Mouse (Mus musculus): ENCODE results near the gene Prkaa2. TPM values are rescaled to one million over a fixed set of nuclear protein-coding genes. Genes with fewer than 3 reads are reported as not detected.
A peak's percentile ranks its signal among the peaks of the same experiment; 100 is the strongest.

The Prkaa2 gene
- total RNA-seq, 2 experiments from 2014 or later = 88.8 to 96.3 TPM

- no peak for DNase-seq
- intact Hi-C loops (cut with DNase I; ENCODE audit: low total_unique reads) = no loop called here
These were observed 3.4 kb upstream of the Prkaa2 start for GRCm38 (mm10) chr4:105113042-105113441.

- no peak for DNase-seq
- intact Hi-C loops (cut with DNase I; ENCODE audit: low total_unique reads) = no loop called here
These were observed 2.1 kb upstream of the Prkaa2 start for GRCm38 (mm10) chr4:105111770-105112169.

- DNase-seq = no peak
- intact Hi-C loops (cut with DNase I; ENCODE audit: low total_unique reads) = no loop called here
These were observed 970 bp upstream of the Prkaa2 start for GRCm38 (mm10) chr4:105110684-105111035.

DNA sequence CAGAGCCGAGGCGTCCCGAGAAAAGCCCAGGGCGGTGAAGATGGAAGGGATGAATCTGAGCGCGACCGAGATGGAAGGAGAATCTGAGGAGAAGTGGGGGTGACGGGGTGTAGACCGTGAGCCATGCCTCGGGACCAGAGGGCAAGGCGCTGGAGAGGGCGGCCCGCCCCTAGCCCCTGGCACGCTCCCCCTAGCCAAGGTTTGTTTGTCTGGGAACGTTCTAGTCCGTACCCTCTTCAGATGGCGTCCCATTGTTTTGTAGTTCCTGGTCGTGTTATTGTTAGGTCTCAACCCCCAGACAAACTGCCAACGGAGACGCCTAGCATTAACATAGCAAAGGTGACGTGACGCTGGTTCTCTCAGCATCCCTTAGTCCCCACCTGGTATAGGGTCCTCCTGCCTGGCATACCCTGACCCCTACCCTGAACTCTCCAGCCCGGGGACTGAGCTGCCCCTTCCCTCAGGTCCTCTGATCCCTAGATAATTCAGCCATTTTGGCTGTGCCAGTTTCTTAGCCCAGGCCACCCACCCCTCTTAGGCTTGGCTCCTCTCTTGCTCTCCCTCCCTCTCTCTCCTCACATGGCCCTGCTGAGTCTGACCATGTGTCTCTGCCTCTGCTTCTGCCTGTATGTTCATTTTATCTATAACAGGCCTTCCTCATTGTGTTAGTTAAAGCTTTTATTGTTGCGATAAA, 447 bp upstream of the Prkaa2 start:
- DNase-seq = no peak
- intact Hi-C loops (cut with DNase I; ENCODE audit: low total_unique reads) = no loop called here

DNA sequence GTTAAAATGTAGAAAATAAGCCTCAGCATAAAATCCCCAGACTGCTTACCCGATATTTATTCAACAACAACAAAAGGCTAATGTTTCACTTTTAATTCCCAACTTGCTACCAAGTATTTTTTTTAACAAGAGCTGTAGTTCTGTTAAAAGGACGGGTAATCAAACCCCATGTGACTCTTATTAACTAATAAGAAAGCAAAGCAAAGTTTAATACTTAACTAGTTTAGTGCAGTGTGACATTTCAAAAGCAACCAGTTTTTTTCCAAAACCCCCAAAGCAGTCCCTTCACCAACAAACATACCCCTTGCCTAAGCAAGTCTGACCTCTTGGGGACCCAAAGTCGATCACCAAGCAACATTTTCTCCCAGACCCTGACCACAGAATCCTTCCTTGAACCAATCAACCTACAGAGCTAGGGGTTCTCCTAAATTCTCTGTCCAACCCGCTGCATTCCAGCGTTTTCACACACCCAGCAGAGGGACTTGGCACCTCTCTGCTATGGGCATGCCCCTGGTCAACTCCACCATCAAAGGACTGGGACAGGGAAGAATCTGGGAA, 970 bp downstream of the Prkaa2 start:
- DNase-seq = no peak
- intact Hi-C loops (cut with DNase I; ENCODE audit: low total_unique reads) = no loop called here

DNA sequence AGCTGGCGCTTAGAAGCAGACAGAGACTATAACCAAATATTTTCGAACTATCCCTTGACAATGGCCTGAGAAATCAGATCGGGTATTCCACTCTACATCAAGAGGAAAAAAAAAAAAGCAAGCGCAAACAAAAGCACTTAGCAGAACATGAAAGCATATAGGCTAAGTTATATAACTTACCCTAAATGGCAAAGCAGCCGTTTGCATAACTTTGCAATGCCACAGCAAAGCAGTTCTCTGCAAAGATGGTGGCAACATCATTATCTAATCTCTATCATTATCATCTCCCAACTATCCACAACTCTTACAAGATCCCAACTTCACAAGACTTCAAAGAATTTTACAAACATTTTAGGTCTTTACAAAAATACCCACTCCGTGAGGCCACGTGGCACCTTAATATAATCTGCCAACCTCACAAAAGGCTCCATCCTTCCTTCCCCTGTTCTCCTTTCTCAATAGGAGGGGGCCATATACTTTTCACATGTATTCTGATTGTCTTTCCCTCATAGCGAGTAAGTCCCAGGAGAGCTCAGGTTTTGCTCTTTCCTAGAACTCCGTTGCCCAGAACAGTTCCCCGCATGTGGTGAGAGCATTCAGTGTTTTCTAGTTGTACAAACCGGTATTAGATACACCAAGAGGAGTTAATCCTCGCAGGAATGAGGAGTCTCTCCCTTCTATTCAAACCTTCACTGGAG, 1.6 kb downstream of the Prkaa2 start:
- no peak for DNase-seq
- intact Hi-C loops (cut with DNase I; ENCODE audit: low total_unique reads) = no loop called here

- intact Hi-C loops (cut with DNase I; ENCODE audit: low total_unique reads) = no loop called here
- no peak for DNase-seq
These were observed 5.4 kb downstream of the Prkaa2 start for GRCm38 (mm10) chr4:105104099-105104872.

DNA sequence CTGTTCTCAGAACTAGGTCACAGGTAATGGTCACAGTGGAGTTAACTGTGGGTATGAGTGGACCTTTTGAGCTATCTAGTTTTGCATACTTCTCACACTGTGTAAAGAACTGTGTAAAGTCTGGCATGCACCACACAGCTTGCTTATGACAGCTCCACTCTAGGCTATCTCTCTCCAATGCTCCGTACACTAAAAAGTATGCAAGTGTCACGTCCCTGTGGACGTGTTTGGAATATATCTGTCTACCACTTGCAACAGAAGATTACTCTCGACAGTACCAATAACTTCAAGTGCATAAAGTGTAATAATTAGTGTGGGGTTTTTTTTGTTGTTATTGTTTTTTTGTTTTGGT, 8.4 kb downstream of the Prkaa2 start:
- DNase-seq = no peak
- intact Hi-C loops (cut with DNase I; ENCODE audit: low total_unique reads) = no loop called here

- intact Hi-C loops (cut with DNase I; ENCODE audit: low total_unique reads) = no loop called here
- DNase-seq = peak; percentile 15
These were observed 9.0 kb downstream of the Prkaa2 start for GRCm38 (mm10) chr4:105100508-105101336.

DNA sequence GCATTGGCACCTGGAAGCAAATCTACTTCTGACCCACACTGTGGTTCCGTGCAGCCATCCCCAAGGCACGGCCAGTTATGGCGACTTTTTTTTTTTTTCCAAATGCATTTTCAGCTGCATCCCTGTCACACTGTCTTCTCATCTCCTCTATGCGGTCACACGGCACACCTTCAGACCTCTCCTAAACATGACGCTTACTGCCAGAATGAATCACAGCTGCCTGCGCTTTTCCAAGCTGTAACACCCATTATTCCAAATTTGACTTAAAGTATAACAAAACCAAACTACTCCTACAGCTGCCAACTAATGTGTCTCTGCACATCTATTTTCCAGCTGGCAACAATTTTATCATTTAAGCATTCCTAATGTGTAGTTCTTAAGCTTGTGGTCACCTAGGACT, 11.0 kb downstream of the Prkaa2 start:
- intact Hi-C loops (cut with DNase I; ENCODE audit: low total_unique reads) = no loop called here
- DNase-seq = no peak

GRCm38 (mm10) chr4:105098158-105098557, 11.5 kb downstream of the Prkaa2 start:
- intact Hi-C loops (cut with DNase I; ENCODE audit: low total_unique reads) = no loop called here
- DNase-seq = no peak

DNA sequence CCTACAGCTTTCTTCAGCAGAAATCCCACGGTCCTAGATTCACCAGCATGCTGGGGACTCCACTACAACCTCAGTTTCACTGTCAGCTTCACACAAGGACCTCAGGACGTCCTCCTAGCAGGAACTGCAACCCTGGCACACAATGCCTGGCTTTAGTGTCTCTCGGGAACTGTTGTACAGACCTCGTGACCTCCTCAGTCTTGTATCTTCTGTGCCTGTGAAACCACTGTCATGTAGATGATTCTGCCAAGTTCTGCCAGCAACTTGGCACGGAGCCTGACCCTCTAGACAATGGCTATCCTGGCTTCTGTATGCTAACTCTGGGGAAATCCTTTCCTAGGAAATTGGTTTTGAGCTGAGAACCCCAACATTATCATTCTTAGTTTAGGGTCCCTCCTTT, 14.4 kb downstream of the Prkaa2 start:
- intact Hi-C loops (cut with DNase I; ENCODE audit: low total_unique reads) = no loop called here
- no peak for DNase-seq

DNA sequence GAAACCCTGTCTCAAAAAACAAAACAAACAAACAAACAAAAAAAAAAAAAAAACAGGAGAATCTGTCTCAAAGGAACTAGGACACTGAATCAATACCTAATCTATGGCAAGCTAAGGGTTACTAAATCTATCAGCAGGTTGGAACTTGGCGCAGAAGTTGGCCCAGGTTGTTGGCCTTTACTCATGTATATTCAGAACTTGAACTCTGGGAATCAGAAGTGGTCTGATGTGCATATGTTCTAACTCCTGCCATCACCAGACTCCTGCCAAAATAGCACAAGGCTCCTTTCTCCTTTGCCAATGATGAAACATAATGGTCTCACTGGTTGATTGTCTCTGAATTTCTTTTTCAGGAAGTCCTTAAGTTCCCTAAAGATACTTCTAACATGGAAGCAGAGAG, 15.7 kb downstream of the Prkaa2 start:
- no peak for DNase-seq
- intact Hi-C loops (cut with DNase I; ENCODE audit: low total_unique reads) = no loop called here

- intact Hi-C loops (cut with DNase I; ENCODE audit: low total_unique reads) = no loop called here
- DNase-seq = no peak
These were observed 19.3 kb downstream of the Prkaa2 start for GRCm38 (mm10) chr4:105090417-105090816.

DNA sequence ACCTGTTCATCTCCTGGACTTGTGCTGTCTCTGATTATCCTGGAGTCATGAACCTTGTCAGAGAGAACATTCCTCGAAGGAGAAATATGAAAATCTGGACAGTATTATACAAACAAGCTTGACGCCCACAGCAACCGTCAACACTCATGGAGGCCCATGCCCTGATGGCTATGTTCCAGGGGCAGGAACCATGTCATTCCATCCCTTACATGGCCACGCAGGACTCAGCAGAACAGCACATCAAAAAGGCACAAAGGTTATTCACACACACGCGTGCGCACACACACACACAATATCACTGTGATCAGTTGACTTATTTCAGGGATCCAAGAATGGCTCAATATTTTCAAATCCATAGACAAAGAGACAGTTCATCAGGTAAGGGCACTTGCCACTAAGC, 20.3 kb downstream of the Prkaa2 start:
- intact Hi-C loops (cut with DNase I; ENCODE audit: low total_unique reads) = no loop called here
- no peak for DNase-seq

DNA sequence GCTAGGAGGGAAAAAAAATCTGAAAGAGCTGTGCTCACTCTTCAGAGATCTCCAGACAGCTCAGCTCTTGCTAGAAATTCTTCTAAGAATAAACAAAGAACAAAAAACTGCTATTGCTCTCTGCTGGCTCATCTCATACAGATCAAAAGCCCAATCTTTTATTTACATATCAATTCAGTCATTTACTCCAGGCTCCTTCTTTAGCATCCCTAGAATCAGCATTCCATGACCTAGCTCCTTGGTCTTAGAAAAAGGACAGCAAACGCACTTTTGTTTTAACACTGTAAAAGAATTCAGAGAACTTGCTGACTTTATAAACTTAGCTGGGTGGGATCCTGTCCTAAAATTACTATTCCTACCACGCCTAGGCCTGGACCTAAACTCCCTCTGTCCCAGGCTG, 21.0 kb downstream of the Prkaa2 start:
- intact Hi-C loops (cut with DNase I; ENCODE audit: low total_unique reads) = no loop called here
- no peak for DNase-seq

DNA sequence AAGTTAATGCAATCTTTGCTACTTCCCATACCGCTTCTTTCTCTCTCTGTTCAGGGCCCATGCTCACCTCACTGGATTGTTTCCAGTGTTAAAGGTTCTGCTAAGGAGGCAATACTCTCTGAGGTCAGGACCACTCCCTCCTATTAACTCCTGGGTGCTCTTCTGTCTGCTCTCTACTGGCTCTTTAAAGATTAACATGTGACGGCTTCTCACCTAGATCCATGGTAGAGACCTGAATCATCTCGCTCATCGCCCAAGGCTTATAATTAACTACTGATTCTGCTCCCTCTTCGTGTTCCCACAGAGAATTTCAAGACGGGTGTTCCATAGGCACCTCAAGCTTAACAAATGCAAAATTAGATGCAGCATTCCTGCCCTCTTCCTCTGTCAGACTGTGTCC, 33.5 kb downstream of the Prkaa2 start:
- intact Hi-C loops (cut with DNase I; ENCODE audit: low total_unique reads) = no loop called here
- no peak for DNase-seq

GRCm38 (mm10) chr4:105071761-105072427, 37.8 kb downstream of the Prkaa2 start:
- intact Hi-C loops (cut with DNase I; ENCODE audit: low total_unique reads) = no loop called here
- DNase-seq = no peak

GRCm38 (mm10) chr4:105070982-105071381, 38.7 kb downstream of the Prkaa2 start:
- peak; percentile 57 for DNase-seq
- intact Hi-C loops (cut with DNase I; ENCODE audit: low total_unique reads) = no loop called here
